Mouse (Mus musculus) C2C12 (cell line): ENCODE data around the gene Gm3417. TPM values are rescaled to one million over a fixed set of nuclear protein-coding genes. Genes with fewer than 3 reads are reported as not detected.
A peak's percentile ranks its signal among the peaks of the same experiment; 100 is the strongest.
"Not testable (repeated sequence)": the region's sequence is repeated elsewhere in the genome, so short reads cannot be mapped to it uniquely, and the experiment has no call there.

ENCODE experiments used
- H3K27me3 ChIP-seq: one replicate; pipeline ENCODE4 v1.6.1; 2011; ENCODE audit not compliant: control insufficient read depth, insufficient read depth, insufficient read length
- H3K36me3 ChIP-seq: one replicate; pipeline ENCODE4 v1.6.1; 2011; ENCODE audit not compliant: control insufficient read depth, insufficient read depth
- H3K4me3 ChIP-seq: one replicate; pipeline ENCODE4 v1.5.1; 2011; ENCODE audit warnings: mild to moderate bottlenecking, control low read depth; ENCODE audit not compliant: poor library complexity, insufficient read depth, severe bottlenecking
- H3K79me2 ChIP-seq: one replicate; pipeline ENCODE4 v1.6.1; 2011; ENCODE audit not compliant: control insufficient read depth, insufficient read depth
- H3K79me3 ChIP-seq: one replicate; pipeline ENCODE4 v1.6.1; 2011; ENCODE audit warnings: low read depth, control low read depth
- H3ac ChIP-seq: one replicate; pipeline ENCODE3; 2011; ENCODE audit warnings: low read depth; ENCODE audit not compliant: control insufficient read depth, insufficient read length
- CEBPB ChIP-seq: IDR thresholded peaks from one replicate; pipeline ENCODE4 v1.6.1; 2011; ENCODE audit warnings: low read depth, mild to moderate bottlenecking, control low read depth, moderate library complexity
- CTCF ChIP-seq: IDR thresholded peaks from one replicate; pipeline ENCODE4 v1.5.1; 2011; ENCODE audit not compliant: control insufficient read depth, insufficient read depth, insufficient read length
- FOSL1 ChIP-seq: IDR thresholded peaks from one replicate; pipeline ENCODE4 v1.8.0; 2011; ENCODE audit warnings: mild to moderate bottlenecking, low read length; ENCODE audit not compliant: poor library complexity, insufficient read depth, severe bottlenecking
- MAX ChIP-seq: IDR thresholded peaks from one replicate; pipeline ENCODE4 v1.6.1; 2011; ENCODE audit warnings: mild to moderate bottlenecking, control low read depth
- MYOD1 ChIP-seq: IDR thresholded peaks from one replicate; pipeline ENCODE4 v1.6.1; 2011; ENCODE audit warnings: low read depth; ENCODE audit not compliant: control insufficient read depth, insufficient read length
- MYOG ChIP-seq: IDR thresholded peaks from one replicate; pipeline ENCODE4 v1.6.1; 2011; ENCODE audit not compliant: control insufficient read depth, insufficient read length; ENCODE audit errors: extremely low read depth
- USF1 ChIP-seq: IDR thresholded peaks from one replicate; pipeline ENCODE4 v1.6.1; 2011; ENCODE audit warnings: low read depth, mild to moderate bottlenecking, control low read depth, moderate library complexity
- polyA plus RNA-seq: library from polyadenylated mRNA; unstranded; fragments of >200 nt; fragmentation: generic; extraction: Trizol; gene quantifications from one replicate; pipeline ENCODE4 v1.2.1, GENCODE M21; 2012; ENCODE audit warnings: missing spikeins

Gm3417 gene
- polyA plus RNA-seq, 1 experiment = 0.41 TPM

DNA sequence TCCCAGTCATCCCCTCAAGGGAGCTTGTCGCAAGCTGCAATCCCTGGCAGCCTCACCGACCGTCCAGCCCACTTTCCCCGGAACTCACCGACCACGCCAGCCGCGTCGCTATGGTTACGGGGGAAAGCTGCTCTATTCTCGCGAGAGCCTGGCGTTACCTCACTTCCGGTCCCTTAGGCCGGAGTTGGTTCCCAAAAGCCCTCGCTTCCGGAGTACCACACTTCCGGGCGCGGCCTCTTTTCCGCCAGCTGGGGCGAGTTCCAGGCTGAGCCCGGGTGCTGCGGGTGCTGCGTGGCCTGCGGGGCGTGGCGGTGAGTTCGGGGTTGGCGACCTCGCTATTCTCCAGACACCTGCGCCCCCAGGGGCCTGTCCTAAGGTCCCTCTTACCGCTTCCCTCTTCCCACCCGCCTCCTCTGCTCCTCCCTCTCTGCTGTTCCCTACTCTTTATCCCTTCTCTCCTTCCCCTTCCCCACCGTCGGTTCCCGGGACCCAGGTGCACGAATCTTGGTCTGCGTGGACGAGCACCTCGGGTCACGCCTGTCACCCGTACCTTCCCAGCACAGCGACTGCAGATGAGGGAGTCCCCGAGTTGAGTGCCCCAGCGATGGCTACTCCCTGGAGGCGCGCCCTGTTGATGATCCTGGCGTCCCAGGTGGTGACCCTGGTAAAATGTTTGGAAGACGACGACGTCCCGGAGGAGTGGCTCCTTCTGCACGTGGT lies 35.4 kb downstream of the Gm3417 start, which contains the start of the genes Wdr27 and 1600012H06Rik:
Gene Wdr27, minus strand, starts transcription at position 150 of the 720 bp plus-strand sequence.
Gene 1600012H06Rik, plus strand, starts transcription at position 176 of the 720 bp plus-strand sequence.
- Histone ChIP-seq H3ac (peak within 1 kb of the TSS; percentile 96), H3K79me2 (peaks cover 28% of the 10 kb centered on the region), H3K27me3 (no peaks in the 10 kb centered on the region), H3K36me3 (peaks cover 33% of the 10 kb centered on the region), H3K79me3 (peaks cover 18% of the 10 kb centered on the region), H3K4me3 (peak within 1 kb of the TSS; percentile 75)
- no peak for TF ChIP-seq FOSL1
- TF ChIP-seq MAX = peak; percentile 65
- no peak for TF ChIP-seq MYOD1
- TF ChIP-seq CTCF = no peak
- TF ChIP-seq CEBPB = peak; percentile 2
- TF ChIP-seq MYOG = no peak
- no peak for TF ChIP-seq USF1

DNA sequence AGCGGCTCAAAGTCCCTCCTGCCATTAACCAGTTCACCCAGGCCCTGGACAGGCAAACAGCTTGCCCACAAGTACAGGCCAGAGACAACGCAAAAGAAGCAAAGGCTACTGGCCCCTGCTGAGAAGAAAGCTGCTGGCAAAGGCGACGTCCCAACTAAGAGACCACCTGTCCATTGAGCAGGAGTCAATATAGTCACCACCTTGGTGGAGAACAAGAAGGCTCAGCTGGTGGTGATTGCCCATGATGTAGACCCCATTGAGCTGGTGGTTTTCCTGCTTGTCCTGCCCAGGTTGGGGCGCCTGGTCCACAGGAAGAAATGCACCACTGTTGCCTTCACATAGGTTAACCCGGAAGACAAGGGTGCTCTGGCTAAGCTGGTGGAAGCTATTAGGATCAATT lies 36.4 kb downstream of the Gm3417 start:
- not testable (repeated sequence) for H3ac ChIP-seq, H3K27me3 ChIP-seq, H3K4me3 ChIP-seq
- Histone ChIP-seq H3K79me2 (peaks cover 28% of the 10 kb centered on the region), H3K79me3 (peaks cover 18% of the 10 kb centered on the region), H3K36me3 (peaks cover 29% of the 10 kb centered on the region)

GRCm38 (mm10) chr17:14935841-14936605 lies 42.6 kb downstream of the Gm3417 start:
- Histone ChIP-seq H3ac (no peak overlapping the region), H3K27me3 (no peaks in the 10 kb centered on the region), H3K79me2 (no peaks in the 10 kb centered on the region), H3K36me3 (no peaks in the 10 kb centered on the region), H3K4me3 (no peak overlapping the region), H3K79me3 (no peaks in the 10 kb centered on the region)
- no peak for TF ChIP-seq CTCF

DNA sequence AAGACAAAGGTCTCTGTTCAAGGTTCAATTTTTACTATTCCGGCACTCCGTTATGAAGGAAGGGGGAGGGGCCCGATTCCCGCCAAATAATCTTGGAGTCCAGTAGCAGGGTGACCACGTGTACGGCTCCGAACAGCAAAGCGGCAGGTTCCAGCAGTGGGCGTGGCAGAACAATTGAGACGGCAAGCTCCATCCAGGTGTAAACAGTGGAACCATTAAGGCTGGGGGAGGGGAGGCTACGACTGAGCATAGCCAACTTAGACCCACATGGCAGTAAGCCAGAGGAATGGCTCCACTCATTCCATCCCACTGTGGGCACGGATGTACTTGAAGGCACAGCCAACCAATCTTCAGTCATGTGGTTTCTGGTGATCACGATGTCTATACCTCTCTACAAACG lies 43.3 kb downstream of the Gm3417 start:
- not testable (repeated sequence) for H3K79me3 ChIP-seq, H3K4me3 ChIP-seq, H3K27me3 ChIP-seq, H3K36me3 ChIP-seq, H3ac ChIP-seq, H3K79me2 ChIP-seq

DNA sequence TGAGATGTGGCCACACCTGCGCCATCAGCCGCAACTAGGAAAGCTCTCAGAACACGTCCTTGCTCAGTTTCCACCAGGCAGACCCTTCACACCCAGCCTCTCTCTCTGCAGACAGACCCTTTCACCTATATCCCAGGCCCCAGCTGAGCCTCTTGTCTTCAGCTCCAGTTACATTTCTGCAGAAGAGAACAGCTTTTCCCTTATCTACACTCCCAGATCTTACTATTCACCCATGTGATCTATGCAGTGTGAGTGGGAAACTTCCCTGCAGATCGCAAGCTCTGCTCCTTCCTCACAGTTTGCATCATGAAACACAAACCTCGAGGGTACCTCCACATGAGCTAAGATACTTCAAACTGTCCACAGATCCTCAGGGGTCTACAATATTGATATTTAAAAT lies 47.1 kb downstream of the Gm3417 start:
- no peaks in the 10 kb centered on the region for H3K36me3 ChIP-seq
- H3K4me3 ChIP-seq = no peak overlapping the region

GRCm38 (mm10) chr17:14930697-14931096 lies 47.9 kb downstream of the Gm3417 start:
- H3K4me3 ChIP-seq = no peak overlapping the region
- TF ChIP-seq USF1 (no peak), FOSL1 (no peak), MYOD1 (no peak), CEBPB (no peak), MAX (no peak), CTCF (no peak), MYOG (no peak)
- no peaks in the 10 kb centered on the region for H3K27me3 ChIP-seq
- H3K79me3 ChIP-seq = no peaks in the 10 kb centered on the region
- no peaks in the 10 kb centered on the region for H3K79me2 ChIP-seq
- H3ac ChIP-seq = no peak overlapping the region
- no peaks in the 10 kb centered on the region for H3K36me3 ChIP-seq

More for the DNA sequence above, 47.1 kb downstream of the Gm3417 start:
- H3K79me2 ChIP-seq = no peaks in the 10 kb centered on the region
- no peak overlapping the region for H3ac ChIP-seq
- TF ChIP-seq CTCF (no peak), FOSL1 (no peak)
- H3K27me3 ChIP-seq = no peaks in the 10 kb centered on the region
- H3K79me3 ChIP-seq = no peaks in the 10 kb centered on the region
